Mouse (Mus musculus) kidney, embryonic 15.5 days (tissue): ENCODE measurements at regions not wholly inside any gene's neighbourhood (a gene's known extent, or its start where the extent isn't known, plus 50 kb on each side); places are given as distances from the start of the nearest gene placed in this dataset.

Source experiments
- ATAC-seq: fragments of 200-750 bp; cut with Nextera tagmentation; replicated peaks from 2 replicates; pipeline ENCODE4 v1.8.0; 2017; ENCODE audit warnings: moderate TSS enrichment; ENCODE audit not compliant: low FRiP score
- H3K27ac ChIP-seq: fragments of 300-500 bp; sonication (generic); 2 replicates; pipeline ENCODE4 v1.5.1; 2015; ENCODE audit warnings: mild to moderate bottlenecking, inconsistent platforms
- H3K27me3 ChIP-seq: fragments of 300-500 bp; sonication (generic); 2 replicates; pipeline ENCODE4 v1.6.1; 2015; ENCODE audit warnings: inconsistent platforms
- H3K36me3 ChIP-seq: fragments of 300-500 bp; sonication (generic); 2 replicates; pipeline ENCODE4 v1.6.1; 2015; ENCODE audit warnings: inconsistent platforms
- H3K4me1 ChIP-seq: fragments of 300-500 bp; sonication (generic); 2 replicates; pipeline ENCODE4 v1.6.1; 2015; ENCODE audit warnings: inconsistent platforms
- H3K4me2 ChIP-seq: fragments of 300-500 bp; sonication (generic); 2 replicates; pipeline ENCODE4 v1.6.1; 2015; ENCODE audit warnings: moderate library complexity, mild to moderate bottlenecking, inconsistent platforms
- H3K4me3 ChIP-seq: fragments of 300-500 bp; sonication (generic); replicated peaks from 2 replicates; pipeline ENCODE4 v1.5.1; 2015; ENCODE audit warnings: mild to moderate bottlenecking, inconsistent platforms
- H3K9ac ChIP-seq: fragments of 300-500 bp; sonication (generic); 2 replicates; pipeline ENCODE4 v1.6.1; 2015; ENCODE audit warnings: mild to moderate bottlenecking, inconsistent platforms
- H3K9me3 ChIP-seq: fragments of 300-500 bp; sonication (generic); replicated peaks from 2 replicates; pipeline ENCODE4 v1.6.1; 2016; ENCODE audit warnings: inconsistent platforms
- WGBS: fragments of 180-500 bp; shearing (Covaris S2); methylation state at CpG from one replicate; pipeline ENCODE4 v1.1.7; 2015; ENCODE audit warnings: mixed read lengths; 5-methylcytosine and 5-hydroxymethylcytosine counted together

DNA sequence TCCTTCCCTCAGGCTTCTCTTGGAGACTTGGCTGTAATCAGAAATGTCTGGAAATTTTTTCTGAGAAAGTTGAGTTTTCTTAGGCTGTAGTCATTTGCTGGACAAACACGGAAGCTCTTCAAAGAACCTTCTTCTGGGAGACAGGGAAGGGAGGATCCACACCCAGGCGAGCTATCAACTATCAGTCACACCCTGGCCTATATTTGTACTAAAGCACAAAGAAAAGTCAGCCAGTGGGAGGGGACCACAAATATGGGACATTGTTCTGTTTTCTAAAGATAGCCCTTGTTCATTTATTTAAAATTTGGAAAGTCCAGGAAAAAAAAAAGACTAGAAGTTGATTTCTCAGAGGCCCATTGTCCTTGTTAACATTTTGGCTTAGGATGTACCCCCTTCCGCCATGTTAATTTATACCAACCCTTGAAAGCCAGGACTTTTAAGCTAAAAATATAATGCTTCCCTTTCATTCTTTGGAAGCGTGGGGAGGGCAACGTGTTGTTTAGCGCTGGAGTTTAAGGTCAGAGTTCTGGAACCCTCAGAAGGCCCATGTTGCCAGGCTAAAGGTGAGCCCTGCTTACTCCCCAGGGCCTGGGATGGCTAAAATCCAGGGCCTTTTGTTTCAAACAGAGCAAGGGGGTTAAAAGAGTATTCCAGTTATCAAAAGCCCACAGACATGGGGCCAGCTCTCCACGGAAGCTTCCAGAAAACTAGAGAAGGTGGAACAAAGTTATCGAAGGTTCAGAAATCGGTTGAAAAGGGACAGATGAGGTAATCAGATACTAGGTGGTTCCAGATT is 99.0 kb upstream of the Max start:
- peaks cover 9% of the 10 kb centered on the region; the same call in 1 of the 2 replicates for H3K27me3 ChIP-seq
- H3K4me1 ChIP-seq: peaks cover 17% of the 10 kb centered on the region
- no peak overlapping the region for H3K9ac ChIP-seq
- no peak for ATAC-seq
- no peak overlapping the region for H3K27ac ChIP-seq
- no peak overlapping the region for H3K4me3 ChIP-seq
- WGBS: 72% methylated on average over 9 of the region's 9 CpGs
- H3K9me3 ChIP-seq: no peaks in the 10 kb centered on the region
- H3K4me2 ChIP-seq: peak overlapping the region; percentile 54; the same call in 1 of the 2 replicates
- no peaks in the 10 kb centered on the region for H3K36me3 ChIP-seq

- H3K9ac ChIP-seq: no peak overlapping the region
- 10% methylated on average over 16 of the region's 16 CpGs for WGBS
These were observed 98.2 kb upstream of the Max start for GRCm38 (mm10) chr12:77060060-77060695.

GRCm38 (mm10) chr12:77059679-77060059 is 97.7 kb upstream of the Max start:
- Histone ChIP-seq H3K27ac (no peak overlapping the region), H3K36me3 (no peaks in the 10 kb centered on the region), H3K4me2 (peak overlapping the region; percentile 54; the same call in 1 of the 2 replicates), H3K4me3 (no peak overlapping the region), H3K9me3 (no peaks in the 10 kb centered on the region), H3K9ac (no peak overlapping the region), H3K27me3 (peaks cover 9% of the 10 kb centered on the region; the same call in 1 of the 2 replicates), H3K4me1 (peaks cover 17% of the 10 kb centered on the region)
- 83% methylated on average over 4 of the region's 4 CpGs for WGBS
- no peak for ATAC-seq

More at GRCm38 (mm10) chr12:77060060-77060695, 98.2 kb upstream of the Max start:
- H3K9me3 ChIP-seq: no peaks in the 10 kb centered on the region
- peaks cover 9% of the 10 kb centered on the region; the same call in 1 of the 2 replicates for H3K27me3 ChIP-seq
- H3K4me1 ChIP-seq: peaks cover 17% of the 10 kb centered on the region
- H3K27ac ChIP-seq: peak overlapping the region; percentile 2; the same call in 1 of the 2 replicates
- H3K36me3 ChIP-seq: no peaks in the 10 kb centered on the region
- H3K4me2 ChIP-seq: peak overlapping the region; percentile 54
- peak overlapping the region; percentile 23 for H3K4me3 ChIP-seq
- peak; percentile 70 for ATAC-seq

DNA sequence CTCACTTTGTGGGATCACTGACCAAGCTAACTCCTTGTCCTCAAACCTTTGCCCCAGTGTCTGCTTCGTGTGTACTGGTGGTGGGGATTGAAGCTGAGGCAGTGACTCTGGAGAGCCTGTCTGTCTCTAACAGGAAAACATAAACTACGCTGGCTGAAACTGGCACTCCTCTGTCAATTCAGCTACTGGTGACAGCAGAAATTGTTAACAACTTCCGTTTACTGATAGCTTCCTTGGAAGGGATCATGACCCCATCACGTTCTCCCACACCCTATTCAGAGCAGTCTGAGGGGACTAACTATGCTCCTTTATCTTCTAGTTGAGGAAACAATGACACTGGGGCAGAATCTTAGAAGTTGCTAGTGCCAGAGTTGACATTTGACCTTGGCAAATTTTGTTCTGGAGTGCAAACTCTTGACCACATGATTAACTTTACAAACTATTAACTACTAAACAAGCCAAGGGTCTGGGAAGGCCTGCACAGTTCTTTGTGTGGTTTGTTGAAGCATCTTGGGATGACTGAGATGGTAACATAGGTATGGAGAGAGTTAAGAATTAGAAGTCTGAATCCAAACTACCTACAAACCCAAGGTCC is 96.7 kb upstream of the Max start:
- ATAC-seq: no peak; the same call in 1 of the 2 replicates
- Histone ChIP-seq H3K4me3 (no peak overlapping the region), H3K27ac (no peak overlapping the region), H3K4me1 (peaks cover 17% of the 10 kb centered on the region), H3K9me3 (no peaks in the 10 kb centered on the region), H3K4me2 (no peak overlapping the region), H3K27me3 (peaks cover 11% of the 10 kb centered on the region; the same call in 1 of the 2 replicates), H3K9ac (no peak overlapping the region), H3K36me3 (no peaks in the 10 kb centered on the region)
- 16% methylated on average over 4 of the region's 4 CpGs for WGBS

GRCm38 (mm10) chr12:77056748-77057370 is 94.9 kb upstream of the Max start:
- Histone ChIP-seq H3K4me2 (no peak overlapping the region), H3K27me3 (peaks cover 7% of the 10 kb centered on the region; the same call in 1 of the 2 replicates), H3K4me1 (peaks cover 17% of the 10 kb centered on the region), H3K9ac (no peak overlapping the region), H3K9me3 (no peaks in the 10 kb centered on the region), H3K36me3 (no peaks in the 10 kb centered on the region), H3K4me3 (no peak overlapping the region), H3K27ac (no peak overlapping the region)
- no peak for ATAC-seq
- 72% methylated on average over 5 of the region's 5 CpGs for WGBS

GRCm38 (mm10) chr12:77054700-77055099 is 92.7 kb upstream of the Max start:
- H3K4me2 ChIP-seq: no peak overlapping the region
- no peak overlapping the region for H3K4me3 ChIP-seq
- peaks cover 7% of the 10 kb centered on the region; the same call in 1 of the 2 replicates for H3K27me3 ChIP-seq
- no peaks in the 10 kb centered on the region for H3K36me3 ChIP-seq
- 90% methylated on average over 5 of the region's 5 CpGs for WGBS
- no peak for ATAC-seq
- H3K9ac ChIP-seq: no peak overlapping the region
- peaks cover 7% of the 10 kb centered on the region for H3K4me1 ChIP-seq
- H3K27ac ChIP-seq: no peak overlapping the region
- H3K9me3 ChIP-seq: no peaks in the 10 kb centered on the region

DNA sequence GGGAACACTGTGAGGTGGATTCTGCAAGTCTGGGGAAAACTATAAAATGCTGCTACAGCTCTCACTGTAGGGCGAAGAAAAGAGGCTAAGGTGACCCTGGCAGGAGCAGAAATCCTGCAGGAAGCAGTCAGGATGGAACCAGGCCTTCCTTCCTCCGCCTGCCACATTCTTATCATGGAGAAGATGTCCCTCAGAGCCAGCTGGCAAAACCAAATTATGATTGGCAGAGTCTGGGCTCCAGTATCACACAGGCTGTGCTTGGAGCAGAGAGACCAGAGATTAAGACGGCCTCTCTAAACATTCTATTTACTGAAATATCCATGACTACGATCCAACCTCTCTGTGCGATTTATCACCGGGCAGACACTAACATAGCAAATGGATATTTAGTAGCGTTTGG is 92.2 kb upstream of the Max start:
- Histone ChIP-seq H3K27me3 (peaks cover 7% of the 10 kb centered on the region; the same call in 1 of the 2 replicates), H3K9ac (no peak overlapping the region), H3K9me3 (no peaks in the 10 kb centered on the region), H3K4me3 (no peak overlapping the region), H3K4me2 (no peak overlapping the region), H3K4me1 (peaks cover 7% of the 10 kb centered on the region), H3K36me3 (no peaks in the 10 kb centered on the region), H3K27ac (no peak overlapping the region)
- ATAC-seq: no peak
- 85% methylated on average over 7 of the region's 7 CpGs for WGBS

DNA sequence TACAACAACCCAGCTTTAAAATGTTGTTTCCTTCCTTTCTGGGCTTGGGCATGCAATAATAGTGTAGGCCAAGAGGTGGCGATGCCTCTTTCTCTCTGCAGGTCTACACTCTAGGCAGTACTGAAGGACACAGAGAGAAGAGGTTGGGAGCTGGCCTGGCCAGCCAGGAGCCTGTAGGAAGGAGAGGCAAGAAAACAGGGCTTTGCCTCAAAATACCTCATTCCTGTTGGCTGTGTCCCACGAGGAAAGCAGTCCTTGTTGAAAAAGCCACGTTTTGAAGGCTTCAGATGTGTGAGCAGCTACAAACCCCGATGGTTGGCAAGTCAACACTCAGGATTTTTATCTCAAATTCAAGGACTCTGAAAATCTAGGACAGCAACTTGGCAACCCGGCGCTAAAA is 90.9 kb upstream of the Max start:
- H3K4me2 ChIP-seq: no peak overlapping the region
- ATAC-seq: peak; percentile 59; the same call in 1 of the 2 replicates
- 78% methylated on average over 6 of the region's 6 CpGs for WGBS
- H3K36me3 ChIP-seq: no peaks in the 10 kb centered on the region
- H3K9ac ChIP-seq: no peak overlapping the region
- no peak overlapping the region for H3K4me3 ChIP-seq
- no peaks in the 10 kb centered on the region for H3K9me3 ChIP-seq
- H3K27ac ChIP-seq: no peak overlapping the region
- H3K4me1 ChIP-seq: peaks cover 14% of the 10 kb centered on the region
- 0 out of 2 replicates have a peak, but pooled peaks cover 11% of the 10 kb centered on the region for H3K27me3 ChIP-seq

- peak overlapping the region; percentile 14; the same call in 1 of the 2 replicates for H3K27ac ChIP-seq
- no peak overlapping the region for H3K9ac ChIP-seq
- 0 out of 2 replicates have a peak, but pooled peaks cover 4% of the 10 kb centered on the region for H3K27me3 ChIP-seq
- H3K4me2 ChIP-seq: 0 out of 2 replicates have a peak overlapping the region, but pooled peaks have one; percentile 12
- H3K4me3 ChIP-seq: no peak overlapping the region
- no peaks in the 10 kb centered on the region for H3K36me3 ChIP-seq
- peak; percentile 73 for ATAC-seq
- peaks cover 12% of the 10 kb centered on the region for H3K4me1 ChIP-seq
- H3K9me3 ChIP-seq: no peaks in the 10 kb centered on the region
- WGBS: 19% methylated on average over 11 of the region's 11 CpGs
These were observed 86.4 kb upstream of the Max start for GRCm38 (mm10) chr12:77048380-77048779.

DNA sequence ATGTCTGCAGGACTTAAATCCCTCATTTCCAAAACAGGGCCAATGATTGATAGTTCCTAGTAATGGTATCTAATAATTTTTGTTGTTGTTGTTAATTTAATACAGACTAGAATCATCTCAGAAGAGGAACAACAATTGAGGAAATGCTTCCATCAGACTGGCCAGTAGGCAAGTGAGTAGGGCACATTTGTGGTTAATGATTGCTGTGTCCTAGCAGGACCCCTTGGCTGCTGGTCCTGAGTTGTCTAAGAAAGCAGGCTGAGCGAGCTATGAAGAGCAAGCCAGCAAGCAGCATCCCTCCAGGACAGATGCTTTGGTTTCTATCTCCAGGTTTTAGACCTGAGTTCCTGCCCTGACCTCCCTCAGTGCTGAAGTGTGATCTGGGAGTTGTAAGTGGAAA is 85.3 kb upstream of the Max start:
- Histone ChIP-seq H3K4me2 (no peak overlapping the region), H3K27ac (no peak overlapping the region), H3K4me1 (peaks cover 12% of the 10 kb centered on the region), H3K9me3 (no peaks in the 10 kb centered on the region), H3K36me3 (no peaks in the 10 kb centered on the region), H3K27me3 (0 out of 2 replicates have a peak, but pooled peaks cover 4% of the 10 kb centered on the region), H3K9ac (no peak overlapping the region), H3K4me3 (no peak overlapping the region)
- no peak for ATAC-seq
- WGBS: 83% methylated on average over 1 of the region's 1 CpGs

- Histone ChIP-seq H3K36me3 (no peaks in the 10 kb centered on the region), H3K9ac (no peak overlapping the region), H3K4me3 (no peak overlapping the region), H3K9me3 (no peaks in the 10 kb centered on the region), H3K27me3 (0 out of 2 replicates have a peak, but pooled peaks cover 4% of the 10 kb centered on the region), H3K27ac (no peak overlapping the region), H3K4me1 (peaks cover 17% of the 10 kb centered on the region), H3K4me2 (no peak overlapping the region)
- ATAC-seq: no peak
- 58% methylated on average over 2 of the region's 2 CpGs for WGBS
These were observed 84.0 kb upstream of the Max start for GRCm38 (mm10) chr12:77045956-77046355.
